ENCODE assay signal across 20 mouse cellular contexts in genomic region chr4:86852018-86852417, GRCm38 (mm10). TPM values are rescaled to one million over a fixed set of nuclear protein-coding genes. Genes with fewer than 3 reads are reported as not detected.
DNase-seq lines count a peak whose midpoint lies in the region; ATAC-seq lines count a peak whose summit lies in the region.
"Had no signal": no experiment of that assay in that cellular context is flagged by ENCODE, and none has a peak within 500 bp of the region (broad histone marks: within the 10 kb centered on the region; RNA-seq: fewer than 3 reads in every experiment).

No protein-coding gene starts in this region.

- peak overlapping the region; percentile 3; the same call in 1 of the 2 replicates for H3K27ac ChIP-seq in heart, embryonic 16.5 days (ENCODE audit: low read length)
- peak overlapping the region; percentile 37 for H3K27ac ChIP-seq in liver, embryonic 13.5 days
- H3K27ac ChIP-seq: hindbrain, embryonic 10.5 days; left cerebral cortex, adult 2 months; limb, embryonic 10.5 days; liver, embryonic 14.5 days; midbrain, embryonic 13.5 days; neural tube, embryonic 12.5 days had no signal

- no peak overlapping the region for H3K4me2 ChIP-seq in heart, embryonic 16.5 days (ENCODE audit: low read depth, low read length)
- H3K4me2 ChIP-seq in liver, embryonic 13.5 days: no peak overlapping the region
- H3K4me2 ChIP-seq: midbrain, embryonic 13.5 days; neural tube, embryonic 12.5 days had no signal

- peaks cover 10% of the 10 kb centered on the region for H3K4me1 ChIP-seq in heart, embryonic 16.5 days (ENCODE audit: control insufficient read depth, insufficient read depth, low read length)
- peaks cover 19% of the 10 kb centered on the region for H3K4me1 ChIP-seq in liver, embryonic 13.5 days (replicated peaks)

- intact Hi-C loops in heart, postnatal 25 days (cut with DNase I): no loop called here

- no peak overlapping the region for H3K9ac ChIP-seq in heart, embryonic 16.5 days (ENCODE audit: low read length)
- H3K9ac ChIP-seq in liver, embryonic 13.5 days: no peak overlapping the region
- H3K9ac ChIP-seq: liver, embryonic 14.5 days; midbrain, embryonic 13.5 days; neural tube, embryonic 12.5 days had no signal

- no peaks in the 10 kb centered on the region for H3K27me3 ChIP-seq in heart, embryonic 16.5 days (ENCODE audit: control insufficient read depth, insufficient read depth, low read length)
- no peaks in the 10 kb centered on the region for H3K27me3 ChIP-seq in liver, embryonic 13.5 days
- H3K27me3 ChIP-seq: midbrain, embryonic 13.5 days; neural tube, embryonic 12.5 days had no signal

- 48% methylated on average over 3 of the region's 3 CpGs for WGBS in heart, embryonic 16.5 days
- WGBS in liver, embryonic 13.5 days (ENCODE audit: insufficient replicate concordance): 35% methylated on average over 3 of the region's 3 CpGs

- H3K36me3 ChIP-seq in heart, embryonic 16.5 days (ENCODE audit: control insufficient read depth, insufficient read depth): peaks cover 39% of the 10 kb centered on the region
- peaks cover 48% of the 10 kb centered on the region for H3K36me3 ChIP-seq in liver, embryonic 13.5 days

- H3K4me3 ChIP-seq in heart, embryonic 16.5 days (ENCODE audit: low read length): no peak overlapping the region
- no peak overlapping the region for H3K4me3 ChIP-seq in liver, embryonic 13.5 days (replicated peaks)
- H3K4me3 ChIP-seq: hindbrain, embryonic 10.5 days; left cerebral cortex, adult 2 months; limb, embryonic 10.5 days; midbrain, embryonic 13.5 days; neural tube, embryonic 12.5 days had no signal

- no peaks in the 10 kb centered on the region for H3K9me3 ChIP-seq in heart, embryonic 16.5 days (replicated peaks; ENCODE audit: control insufficient read depth, low read length)
- no peaks in the 10 kb centered on the region for H3K9me3 ChIP-seq in liver, embryonic 13.5 days (replicated peaks)
- H3K9me3 ChIP-seq: hindbrain, embryonic 10.5 days; limb, embryonic 10.5 days; midbrain, embryonic 13.5 days; neural tube, embryonic 12.5 days had no signal

- DNase-seq in heart, postnatal 25 days (ENCODE audit: low spot score): no peak
- DNase-seq in 416B (ENCODE audit: low read depth) (peak; percentile 18), A20 (ENCODE audit: low read depth, low spot score) (peak; percentile 21)
- no peak for DNase-seq in liver, embryonic 13.5 days
- no peak for DNase-seq in left cerebral cortex, adult 9 months (ENCODE audit: low spot score in 2 of 2)
- DNase-seq in layer of hippocampus, adult 9-11 months: no peak
- DNase-seq: cerebellum, adult 8-10 months; gastrocnemius, postnatal 25 days; kidney, adult 11 months; kidney, postnatal 25 days; lung, postnatal 4 days; thymus, postnatal 25 days had no signal

- ATAC-seq in heart, embryonic 16.5 days (replicated peaks; ENCODE audit: extremely low read depth, insufficient read depth, low FRiP score): no peak
- ATAC-seq in liver, embryonic 13.5 days (ENCODE audit: low read depth): no peak
- ATAC-seq: CD4-positive, CD25-positive, alpha-beta regulatory T cell, adult 4 months had no signal

RNA-seq across cellular contexts. Expression of gene Rps6, which starts 5.2 kb away (rescaled TPM):
- 394 and 401 TPM in 2 replicates for polyA plus RNA-seq in heart, embryonic 16.5 days (2015; fragmentation: Nextera tagmentation; extraction: Ambion mirVana)
- total RNA-seq in heart, postnatal 25 days (2021): 100 to 1,000 TPM; 460 to 507 TPM
- 624 and 653 TPM in 2 replicates for polyA plus RNA-seq in liver, embryonic 13.5 days (2015; fragmentation: Nextera tagmentation; extraction: Ambion mirVana)

RNA-seq across cellular contexts. Expression of gene Acer2, which starts 22.2 kb away (rescaled TPM):
- polyA plus RNA-seq in heart, embryonic 16.5 days (2015; fragmentation: Nextera tagmentation; extraction: Ambion mirVana): 29.3 and 31.2 TPM in 2 replicates
- 10 to 100 TPM; 16.9 to 17.1 TPM for total RNA-seq in heart, postnatal 25 days (2021)
- 5.3 and 6.7 TPM in 2 replicates for polyA plus RNA-seq in liver, embryonic 13.5 days (2015; fragmentation: Nextera tagmentation; extraction: Ambion mirVana)

Comparison
In these comparisons a context has a peak if more than half of its experiments do, and no peak if none do; other contexts are left out.
1. DNase-seq: peak in 416B (single experiment) and A20 (single experiment); none in heart, postnatal 25 days (single experiment), liver, embryonic 13.5 days (single experiment), left cerebral cortex, adult 9 months (0 of 2) and layer of hippocampus, adult 9-11 months (single experiment).